Mouse (Mus musculus): Measurements from ENCODE around the gene Dnajc27. TPM values are rescaled to one million over a fixed set of nuclear protein-coding genes. Genes with fewer than 3 reads are reported as not detected.

Gene Dnajc27
- polyA plus RNA-seq (2015; fragmentation: Nextera tagmentation; extraction: Ambion mirVana): 0.94 and 1.2 TPM in 2 replicates

DNA sequence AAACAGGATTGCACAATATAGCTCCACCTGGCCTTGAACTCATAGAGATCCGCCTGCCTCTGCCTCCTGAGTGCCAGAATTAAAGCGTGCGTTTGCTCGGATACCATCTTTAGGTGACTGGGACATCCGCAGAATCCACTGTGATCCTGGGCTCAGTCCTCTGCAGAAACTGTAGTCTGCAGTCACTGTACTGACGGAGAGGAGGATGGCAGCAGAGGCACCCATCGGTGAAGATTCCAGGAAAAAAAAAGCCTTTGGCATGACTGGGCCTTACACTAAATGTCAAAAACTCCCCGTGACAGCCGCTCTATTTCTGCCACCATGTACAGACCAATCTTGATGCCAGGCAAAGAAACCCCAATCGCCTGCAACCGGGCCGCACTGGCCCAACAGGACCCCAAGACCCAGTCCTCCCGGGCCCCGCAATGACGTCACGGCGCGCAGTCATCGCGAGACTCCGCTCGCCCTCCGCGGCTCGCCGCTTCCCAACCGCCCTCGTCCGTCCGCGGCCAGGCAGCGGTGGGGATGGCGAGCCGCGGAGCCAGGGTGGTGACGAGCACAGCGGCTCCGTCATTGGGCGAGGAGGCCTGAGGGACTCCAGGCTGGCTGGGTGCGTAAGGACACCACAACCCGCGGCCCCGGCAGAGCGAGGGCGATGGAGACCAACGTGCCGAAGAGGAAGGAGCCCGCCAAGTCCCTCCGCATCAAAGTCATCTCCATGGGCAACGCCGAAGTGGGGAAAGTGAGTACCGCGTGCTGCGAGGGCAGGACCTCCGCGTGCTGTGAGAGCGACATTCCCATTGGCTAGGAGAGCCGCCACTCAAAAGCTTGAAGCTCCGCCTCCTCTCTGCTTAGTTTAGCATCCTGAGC is at the start of gene Dnajc27:
Dnajc27 (plus strand) TSS at position 452 of the 870 bp plus-strand sequence.
- Histone ChIP-seq H3K4me2 (ENCODE audit: low read depth, low read length) (peak within 1 kb of the TSS; percentile 96), H3K4me1 (ENCODE audit: control insufficient read depth, low read depth, low read length) (peaks cover 6% of the 10 kb centered on the region), H3K27me3 (ENCODE audit: control insufficient read depth, insufficient read depth, low read depth, low read length) (no peaks in the 10 kb centered on the region; the same call in 1 of the 2 replicates), H3K9me3 (replicated peaks; ENCODE audit: control insufficient read depth, low read length) (no peaks in the 10 kb centered on the region), H3K27ac (ENCODE audit: low read length) (peak within 1 kb of the TSS; percentile 88), H3K36me3 (ENCODE audit: control insufficient read depth, insufficient read depth) (no peaks in the 10 kb centered on the region), H3K4me3 (ENCODE audit: low read depth, low read length) (peak within 1 kb of the TSS; percentile 69), H3K9ac (ENCODE audit: low read depth, low read length) (peak within 1 kb of the TSS; percentile 65)
- ATAC-seq (ENCODE audit: low read depth): peak; percentile 93
- WGBS (ENCODE audit: insufficient replicate concordance): 5% methylated on average over 59 of the region's 59 CpGs

- Histone ChIP-seq H3K9ac (ENCODE audit: low read depth, low read length) (no peak overlapping the region), H3K27me3 (ENCODE audit: control insufficient read depth, insufficient read depth, low read depth, low read length) (peaks cover 41% of the 10 kb centered on the region), H3K27ac (ENCODE audit: low read length) (no peak overlapping the region), H3K4me2 (ENCODE audit: low read depth, low read length) (no peak overlapping the region), H3K4me1 (ENCODE audit: control insufficient read depth, low read depth, low read length) (peaks cover 6% of the 10 kb centered on the region; the same call in 1 of the 2 replicates), H3K36me3 (ENCODE audit: control insufficient read depth, insufficient read depth) (no peaks in the 10 kb centered on the region), H3K4me3 (ENCODE audit: low read depth, low read length) (no peak overlapping the region), H3K9me3 (replicated peaks; ENCODE audit: control insufficient read depth, low read length) (no peaks in the 10 kb centered on the region)
- WGBS (ENCODE audit: insufficient replicate concordance): 55% methylated on average over 5 of the region's 5 CpGs
- ATAC-seq (ENCODE audit: low read depth): no peak
Observed at GRCm38 (mm10) chr12:4036157-4036556, 46.2 kb upstream of the Dnajc27 start.

DNA sequence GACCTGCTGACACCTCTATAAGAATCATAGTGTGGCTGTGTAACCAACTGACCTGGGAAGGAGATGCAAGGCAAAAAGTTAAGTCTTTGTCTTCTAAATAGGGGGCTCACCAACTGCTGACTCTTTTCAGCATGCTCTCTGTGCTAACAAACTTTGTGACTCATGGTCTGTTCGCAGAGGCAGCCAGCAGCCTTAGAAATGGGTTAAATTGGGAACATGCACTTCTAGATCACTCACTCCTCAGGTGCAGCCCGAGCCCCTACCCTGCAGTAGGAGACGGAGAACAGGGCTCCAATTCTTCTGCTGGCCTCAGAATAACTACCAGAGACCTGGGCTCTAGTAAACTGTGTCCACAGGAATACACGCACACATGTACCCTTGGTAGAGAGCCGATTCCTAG is 44.9 kb upstream of the Dnajc27 start:
- Histone ChIP-seq H3K9ac (ENCODE audit: low read depth, low read length) (no peak overlapping the region), H3K4me3 (ENCODE audit: low read depth, low read length) (no peak overlapping the region), H3K27ac (ENCODE audit: low read length) (no peak overlapping the region), H3K4me1 (ENCODE audit: control insufficient read depth, low read depth, low read length) (peaks cover 6% of the 10 kb centered on the region; the same call in 1 of the 2 replicates), H3K4me2 (ENCODE audit: low read depth, low read length) (no peak overlapping the region), H3K27me3 (ENCODE audit: control insufficient read depth, insufficient read depth, low read depth, low read length) (peaks cover 41% of the 10 kb centered on the region), H3K36me3 (ENCODE audit: control insufficient read depth, insufficient read depth) (no peaks in the 10 kb centered on the region), H3K9me3 (replicated peaks; ENCODE audit: control insufficient read depth, low read length) (no peaks in the 10 kb centered on the region)
- no peak for ATAC-seq (ENCODE audit: low read depth)
- 21% methylated on average over 5 of the region's 5 CpGs for WGBS (ENCODE audit: insufficient replicate concordance)

GRCm38 (mm10) chr12:4038061-4039041 is 44.0 kb upstream of the Dnajc27 start, which contains the start of gene Efr3b:
TSS of gene Efr3b (minus strand) at chr12:4038915.
- no peak within 1 kb of the TSS for H3K27ac ChIP-seq (ENCODE audit: low read length)
- peaks cover 6% of the 10 kb centered on the region; the same call in 1 of the 2 replicates for H3K4me1 ChIP-seq (ENCODE audit: control insufficient read depth, low read depth, low read length)
- peak; percentile 90 for ATAC-seq (ENCODE audit: low read depth)
- H3K36me3 ChIP-seq (ENCODE audit: control insufficient read depth, insufficient read depth): no peaks in the 10 kb centered on the region
- peak within 1 kb of the TSS; percentile 59 for H3K4me3 ChIP-seq (ENCODE audit: low read depth, low read length)
- peak within 1 kb of the TSS; percentile 78 for H3K4me2 ChIP-seq (ENCODE audit: low read depth, low read length)
- H3K27me3 ChIP-seq (ENCODE audit: control insufficient read depth, insufficient read depth, low read depth, low read length): peaks cover 41% of the 10 kb centered on the region
- no peaks in the 10 kb centered on the region for H3K9me3 ChIP-seq (replicated peaks; ENCODE audit: control insufficient read depth, low read length)
- 1% methylated on average over 64 of the region's 78 CpGs for WGBS (ENCODE audit: insufficient replicate concordance)
- no peak within 1 kb of the TSS for H3K9ac ChIP-seq (ENCODE audit: low read depth, low read length)

GRCm38 (mm10) chr12:4039046-4039445 is 43.3 kb upstream of the Dnajc27 start:
- ATAC-seq (ENCODE audit: low read depth): 0 out of 2 replicates have a peak, but pooled peaks have one; percentile 5
- Histone ChIP-seq H3K27me3 (ENCODE audit: control insufficient read depth, insufficient read depth, low read depth, low read length) (peaks cover 41% of the 10 kb centered on the region), H3K27ac (ENCODE audit: low read length) (no peak overlapping the region), H3K4me2 (ENCODE audit: low read depth, low read length) (peak overlapping the region; percentile 78), H3K4me1 (ENCODE audit: control insufficient read depth, low read depth, low read length) (peaks cover 6% of the 10 kb centered on the region; the same call in 1 of the 2 replicates), H3K36me3 (ENCODE audit: control insufficient read depth, insufficient read depth) (no peaks in the 10 kb centered on the region), H3K9ac (ENCODE audit: low read depth, low read length) (no peak overlapping the region), H3K4me3 (ENCODE audit: low read depth, low read length) (peak overlapping the region; percentile 59), H3K9me3 (replicated peaks; ENCODE audit: control insufficient read depth, low read length) (no peaks in the 10 kb centered on the region)
- WGBS (ENCODE audit: insufficient replicate concordance): under 1% methylated on average over 13 of the region's 13 CpGs

DNA sequence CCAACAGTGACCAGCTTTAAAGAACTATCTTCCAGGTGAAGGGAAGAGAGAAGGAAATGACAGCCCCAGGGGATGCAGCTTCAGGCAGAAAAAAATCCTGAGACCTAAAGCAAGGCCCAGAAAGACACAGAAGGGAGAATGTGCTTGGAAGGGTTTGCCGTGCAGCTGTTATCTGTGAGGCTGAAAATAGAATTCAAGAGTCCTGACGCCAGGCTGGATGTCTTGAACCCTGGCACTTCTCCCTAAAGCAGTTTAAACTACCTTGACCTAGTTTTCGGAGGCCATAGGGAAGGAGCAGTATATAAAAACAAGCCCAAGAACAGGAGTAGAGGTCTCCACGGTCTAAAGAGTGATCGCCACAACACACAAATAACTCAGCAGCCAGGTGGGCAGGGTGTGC is 40.0 kb upstream of the Dnajc27 start:
- Histone ChIP-seq H3K4me3 (ENCODE audit: low read depth, low read length) (no peak overlapping the region), H3K27me3 (ENCODE audit: control insufficient read depth, insufficient read depth, low read depth, low read length) (peaks cover 25% of the 10 kb centered on the region), H3K9me3 (replicated peaks; ENCODE audit: control insufficient read depth, low read length) (no peaks in the 10 kb centered on the region), H3K4me1 (ENCODE audit: control insufficient read depth, low read depth, low read length) (peaks cover 6% of the 10 kb centered on the region; the same call in 1 of the 2 replicates), H3K36me3 (ENCODE audit: control insufficient read depth, insufficient read depth) (no peaks in the 10 kb centered on the region), H3K27ac (ENCODE audit: low read length) (no peak overlapping the region), H3K9ac (ENCODE audit: low read depth, low read length) (no peak overlapping the region), H3K4me2 (ENCODE audit: low read depth, low read length) (no peak overlapping the region)
- 59% methylated on average over 5 of the region's 5 CpGs for WGBS (ENCODE audit: insufficient replicate concordance)
- no peak for ATAC-seq (ENCODE audit: low read depth)

DNA sequence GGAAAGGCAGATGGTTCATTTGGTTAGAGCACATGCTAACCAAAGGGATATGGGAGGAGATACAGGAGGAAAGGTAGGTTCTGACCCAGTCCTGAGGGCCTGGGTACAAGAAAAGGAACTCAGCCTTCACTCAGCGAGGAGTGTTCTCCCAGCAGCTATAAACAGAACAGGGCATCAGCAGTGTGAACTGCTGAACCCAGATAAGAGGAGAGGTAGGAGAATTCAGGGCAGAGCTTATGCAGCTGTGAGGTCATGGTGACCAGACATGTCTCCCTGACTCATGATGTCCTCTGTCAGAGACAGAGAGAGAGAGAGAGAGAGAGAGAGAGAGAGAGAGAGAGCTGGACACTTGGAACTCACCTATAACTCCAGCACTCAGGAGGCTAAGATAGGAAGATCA is 36.4 kb upstream of the Dnajc27 start:
- Histone ChIP-seq H3K9ac (ENCODE audit: low read depth, low read length) (no peak overlapping the region), H3K27me3 (ENCODE audit: control insufficient read depth, insufficient read depth, low read depth, low read length) (no peaks in the 10 kb centered on the region; the same call in none of the 2 replicates), H3K4me1 (ENCODE audit: control insufficient read depth, low read depth, low read length) (no peaks in the 10 kb centered on the region), H3K9me3 (replicated peaks; ENCODE audit: control insufficient read depth, low read length) (no peaks in the 10 kb centered on the region), H3K4me3 (ENCODE audit: low read depth, low read length) (no peak overlapping the region), H3K4me2 (ENCODE audit: low read depth, low read length) (no peak overlapping the region), H3K36me3 (ENCODE audit: control insufficient read depth, insufficient read depth) (no peaks in the 10 kb centered on the region), H3K27ac (ENCODE audit: low read length) (no peak overlapping the region)
- no peak for ATAC-seq (ENCODE audit: low read depth)
- WGBS (ENCODE audit: insufficient replicate concordance): 21% methylated on average over 1 of the region's 1 CpGs

- H3K4me2 ChIP-seq (ENCODE audit: low read depth, low read length): no peak overlapping the region
- H3K36me3 ChIP-seq (ENCODE audit: control insufficient read depth, insufficient read depth): no peaks in the 10 kb centered on the region
- H3K27ac ChIP-seq (ENCODE audit: low read length): no peak overlapping the region
- no peak overlapping the region for H3K4me3 ChIP-seq (ENCODE audit: low read depth, low read length)
- H3K9me3 ChIP-seq (replicated peaks; ENCODE audit: control insufficient read depth, low read length): no peaks in the 10 kb centered on the region
- no peak overlapping the region for H3K9ac ChIP-seq (ENCODE audit: low read depth, low read length)
- H3K27me3 ChIP-seq (ENCODE audit: control insufficient read depth, insufficient read depth, low read depth, low read length): no peaks in the 10 kb centered on the region
- no peaks in the 10 kb centered on the region for H3K4me1 ChIP-seq (ENCODE audit: control insufficient read depth, low read depth, low read length)
- ATAC-seq (ENCODE audit: low read depth): no peak
- WGBS (ENCODE audit: insufficient replicate concordance): 27% methylated on average over 6 of the region's 6 CpGs
Observed at GRCm38 (mm10) chr12:4048031-4048430, 34.4 kb upstream of the Dnajc27 start.
